Mouse (Mus musculus): ENCODE data around the gene Arid1a. TPM values are rescaled to one million over a fixed set of nuclear protein-coding genes. Genes with fewer than 3 reads are reported as not detected.
"Not testable (repeated sequence)": the region's sequence is repeated elsewhere in the genome, so short reads cannot be mapped to it uniquely, and the experiment has no call there.

Arid1a gene
- polyA plus RNA-seq, 1 experiment: not detected

GRCm38 (mm10) chr4:133652746-133653145 is 103.8 kb downstream of the Arid1a start:
- 65% methylated on average over 10 of the region's 10 CpGs for WGBS
- Histone ChIP-seq H3K27ac (ENCODE audit: insufficient read depth, low read depth, low read length) (no peak overlapping the region), H3K4me1 (ENCODE audit: control insufficient read depth, insufficient read depth, low read length) (peaks cover 3% of the 10 kb centered on the region; the same call in 1 of the 2 replicates), H3K4me3 (ENCODE audit: insufficient read depth, low read depth, low read length) (no peak overlapping the region)
- TF ChIP-seq CTCF (IDR thresholded peaks at IDR 0.05; ENCODE audit: insufficient read depth, low read depth, low read length): no peak
- TF ChIP-seq POLR2A (IDR thresholded peaks at IDR 0.05; ENCODE audit: insufficient read depth, low read depth, low read length): no peak

GRCm38 (mm10) chr4:133651986-133652385 is 104.6 kb downstream of the Arid1a start:
- H3K27ac ChIP-seq (ENCODE audit: insufficient read depth, low read depth, low read length): no peak overlapping the region
- H3K4me3 ChIP-seq (ENCODE audit: insufficient read depth, low read depth, low read length): no peak overlapping the region
- 79% methylated on average over 4 of the region's 4 CpGs for WGBS
- H3K4me1 ChIP-seq (ENCODE audit: control insufficient read depth, insufficient read depth, low read length): peaks cover 3% of the 10 kb centered on the region; the same call in 1 of the 2 replicates
- TF ChIP-seq POLR2A (IDR thresholded peaks at IDR 0.05; ENCODE audit: insufficient read depth, low read depth, low read length) (no peak), CTCF (IDR thresholded peaks at IDR 0.05; ENCODE audit: insufficient read depth, low read depth, low read length) (no peak)

- Histone ChIP-seq H3K4me3 (ENCODE audit: insufficient read depth, low read depth, low read length) (no peak overlapping the region), H3K4me1 (ENCODE audit: control insufficient read depth, insufficient read depth, low read length) (peaks cover 3% of the 10 kb centered on the region; the same call in 1 of the 2 replicates), H3K27ac (ENCODE audit: insufficient read depth, low read depth, low read length) (no peak overlapping the region)
- 61% methylated on average over 10 of the region's 10 CpGs for WGBS
- TF ChIP-seq CTCF (IDR thresholded peaks at IDR 0.05; ENCODE audit: insufficient read depth, low read depth, low read length) (no peak), POLR2A (IDR thresholded peaks at IDR 0.05; ENCODE audit: insufficient read depth, low read depth, low read length) (no peak)
Observed at GRCm38 (mm10) chr4:133651445-133651844, 105.1 kb downstream of the Arid1a start.

- Histone ChIP-seq H3K4me1 (ENCODE audit: control insufficient read depth, insufficient read depth, low read length) (peaks cover 3% of the 10 kb centered on the region; the same call in 1 of the 2 replicates), H3K4me3 (ENCODE audit: insufficient read depth, low read depth, low read length) (peak within 1 kb of the TSS; percentile 31), H3K27ac (ENCODE audit: insufficient read depth, low read depth, low read length) (no peak within 1 kb of the TSS)
- peak; percentile 60 for TF ChIP-seq CTCF (IDR thresholded peaks at IDR 0.05; ENCODE audit: insufficient read depth, low read depth, low read length)
- no peak for TF ChIP-seq POLR2A (IDR thresholded peaks at IDR 0.05; ENCODE audit: insufficient read depth, low read depth, low read length)
- 31% methylated on average over 7 of the region's 7 CpGs for WGBS
Observed at GRCm38 (mm10) chr4:133649989-133650699, 106.4 kb downstream of the Arid1a start, which contains the start of gene Zdhhc18. Gene Zdhhc18 (minus strand): TSS chr4:133650154.

- not testable (repeated sequence) for H3K4me1 ChIP-seq (ENCODE audit: control insufficient read depth, insufficient read depth, low read length); H3K4me3 ChIP-seq (ENCODE audit: insufficient read depth, low read depth, low read length); H3K27ac ChIP-seq (ENCODE audit: insufficient read depth, low read depth, low read length)
- 85% methylated on average over 5 of the region's 5 CpGs for WGBS
Observed at GRCm38 (mm10) chr4:133649464-133649863, 107.1 kb downstream of the Arid1a start.

- no peak for TF ChIP-seq POLR2A (IDR thresholded peaks at IDR 0.05; ENCODE audit: insufficient read depth, low read depth, low read length)
- TF ChIP-seq CTCF (IDR thresholded peaks at IDR 0.05; ENCODE audit: insufficient read depth, low read depth, low read length): no peak
- Histone ChIP-seq H3K4me1 (ENCODE audit: control insufficient read depth, insufficient read depth, low read length) (peaks cover 3% of the 10 kb centered on the region; the same call in 1 of the 2 replicates), H3K27ac (ENCODE audit: insufficient read depth, low read depth, low read length) (no peak overlapping the region), H3K4me3 (ENCODE audit: insufficient read depth, low read depth, low read length) (no peak overlapping the region)
- WGBS: 48% methylated on average over 21 of the region's 21 CpGs
Observed at GRCm38 (mm10) chr4:133645680-133646079, 110.9 kb downstream of the Arid1a start.

GRCm38 (mm10) chr4:133645195-133645594 is 111.4 kb downstream of the Arid1a start:
- 91% methylated on average over 3 of the region's 3 CpGs for WGBS
- peaks cover 3% of the 10 kb centered on the region; the same call in 1 of the 2 replicates for H3K4me1 ChIP-seq (ENCODE audit: control insufficient read depth, insufficient read depth, low read length)

GRCm38 (mm10) chr4:133634043-133634410 is 122.5 kb downstream of the Arid1a start:
- 86% methylated on average over 5 of the region's 5 CpGs for WGBS
- Histone ChIP-seq H3K27ac (ENCODE audit: insufficient read depth, low read depth, low read length) (no peak overlapping the region), H3K4me3 (ENCODE audit: insufficient read depth, low read depth, low read length) (no peak overlapping the region), H3K4me1 (ENCODE audit: control insufficient read depth, insufficient read depth, low read length) (peaks cover 22% of the 10 kb centered on the region)
- TF ChIP-seq CTCF (IDR thresholded peaks at IDR 0.05; ENCODE audit: insufficient read depth, low read depth, low read length) (no peak), POLR2A (IDR thresholded peaks at IDR 0.05; ENCODE audit: insufficient read depth, low read depth, low read length) (no peak)

More at GRCm38 (mm10) chr4:133645195-133645594, 111.4 kb downstream of the Arid1a start:
- Histone ChIP-seq H3K4me3 (ENCODE audit: insufficient read depth, low read depth, low read length) (no peak overlapping the region), H3K27ac (ENCODE audit: insufficient read depth, low read depth, low read length) (no peak overlapping the region)
- TF ChIP-seq POLR2A (IDR thresholded peaks at IDR 0.05; ENCODE audit: insufficient read depth, low read depth, low read length): no peak
- TF ChIP-seq CTCF (IDR thresholded peaks at IDR 0.05; ENCODE audit: insufficient read depth, low read depth, low read length): no peak

- Histone ChIP-seq H3K27ac (ENCODE audit: insufficient read depth, low read depth, low read length) (no peak overlapping the region), H3K4me1 (ENCODE audit: control insufficient read depth, insufficient read depth, low read length) (peaks cover 22% of the 10 kb centered on the region), H3K4me3 (ENCODE audit: insufficient read depth, low read depth, low read length) (peak overlapping the region; percentile 86)
- WGBS: 8% methylated on average over 42 of the region's 47 CpGs
- peak; percentile 72 for TF ChIP-seq CTCF (IDR thresholded peaks at IDR 0.05; ENCODE audit: insufficient read depth, low read depth, low read length)
- no peak; the same call in 1 of the 2 replicates for TF ChIP-seq POLR2A (IDR thresholded peaks at IDR 0.05; ENCODE audit: insufficient read depth, low read depth, low read length)
Observed at GRCm38 (mm10) chr4:133633332-133634042, 123.1 kb downstream of the Arid1a start.
